Mouse (Mus musculus): ENCODE measurements at regions not wholly inside any gene's neighbourhood (a gene's known extent, or its start where the extent isn't known, plus 50 kb on each side); places are given as distances from the start of the nearest gene placed in this dataset.

- no peak for TF ChIP-seq EP300 (IDR thresholded peaks at IDR 0.05; ENCODE audit: low read depth)
- TF ChIP-seq CTCF (IDR thresholded peaks at IDR 0.05; ENCODE audit: low read depth), result no peak
These were observed 143.2 kb upstream of the Zkscan2 start for GRCm38 (mm10) chr7:123643426-123643825.

Data from heart, postnatal 0 days (tissue).